Mouse (Mus musculus): ENCODE data around the gene Aqp9. TPM values are rescaled to one million over a fixed set of nuclear protein-coding genes. Genes with fewer than 3 reads are reported as not detected.

Gene Aqp9
- total and polyA plus RNA-seq, 2 experiments from 2014 or later, result 0.48 to 2.3 TPM

GRCm38 (mm10) chr9:71156447-71157035 lies 11.9 kb downstream of the Aqp9 start:
- Histone ChIP-seq H3K9ac (no peak overlapping the region), H3K4me1 (ENCODE audit: insufficient read depth) (no peaks in the 10 kb centered on the region), H3K27ac (ENCODE audit: low read depth, low read length) (no peak overlapping the region), H3K36me3 (ENCODE audit: insufficient read depth) (no peaks in the 10 kb centered on the region), H3K27me3 (ENCODE audit: insufficient read depth, low read length) (no peaks in the 10 kb centered on the region), H3K9me3 (ENCODE audit: low read length) (no peaks in the 10 kb centered on the region), H3K4me3 (ENCODE audit: low read depth, low read length) (no peak overlapping the region), H3K4me2 (ENCODE audit: low read depth) (no peak overlapping the region)
- 83% methylated on average over 9 of the region's 9 CpGs for WGBS
- DNase-seq, result no peak
- TF ChIP-seq CTCF (IDR thresholded peaks at IDR 0.05; ENCODE audit: low read depth), result no peak
- ATAC-seq, result no peak

- Histone ChIP-seq H3K27ac (ENCODE audit: low read depth, low read length) (no peak overlapping the region), H3K9ac (no peak overlapping the region), H3K4me2 (ENCODE audit: low read depth) (no peak overlapping the region), H3K36me3 (ENCODE audit: insufficient read depth) (no peaks in the 10 kb centered on the region), H3K27me3 (ENCODE audit: insufficient read depth, low read length) (no peaks in the 10 kb centered on the region), H3K4me1 (ENCODE audit: insufficient read depth) (no peaks in the 10 kb centered on the region), H3K4me3 (ENCODE audit: low read depth, low read length) (no peak overlapping the region), H3K9me3 (ENCODE audit: low read length) (no peaks in the 10 kb centered on the region)
- WGBS, result 89% methylated on average over 7 of the region's 7 CpGs
- ATAC-seq (no peak), DNase-seq (no peak)
- TF ChIP-seq CTCF (IDR thresholded peaks at IDR 0.05; ENCODE audit: low read depth), result no peak
These were observed 13.0 kb downstream of the Aqp9 start for GRCm38 (mm10) chr9:71155399-71156005.

GRCm38 (mm10) chr9:71151386-71151785 lies 17.1 kb downstream of the Aqp9 start:
- H3K27me3 ChIP-seq (ENCODE audit: insufficient read depth, low read length), result no peaks in the 10 kb centered on the region
- no peaks in the 10 kb centered on the region for H3K9me3 ChIP-seq (ENCODE audit: low read length)
- H3K36me3 ChIP-seq (ENCODE audit: insufficient read depth), result no peaks in the 10 kb centered on the region
- TF ChIP-seq CTCF (IDR thresholded peaks at IDR 0.05; ENCODE audit: low read depth), result no peak
- H3K9ac ChIP-seq, result no peak overlapping the region
- ATAC-seq (no peak), DNase-seq (no peak)
- WGBS, result 39% methylated on average over 6 of the region's 6 CpGs
- H3K4me1 ChIP-seq (ENCODE audit: insufficient read depth), result no peaks in the 10 kb centered on the region
- H3K27ac ChIP-seq (ENCODE audit: low read depth, low read length), result no peak overlapping the region
- no peak overlapping the region for H3K4me3 ChIP-seq (ENCODE audit: low read depth, low read length)
- H3K4me2 ChIP-seq (ENCODE audit: low read depth), result no peak overlapping the region

- no peak for ATAC-seq
These were observed 18.3 kb downstream of the Aqp9 start for GRCm38 (mm10) chr9:71150175-71150574.

GRCm38 (mm10) chr9:71148890-71149289 lies 19.6 kb downstream of the Aqp9 start:
- no peak for TF ChIP-seq CTCF (IDR thresholded peaks at IDR 0.05; ENCODE audit: low read depth)
- Histone ChIP-seq H3K4me1 (ENCODE audit: insufficient read depth) (no peaks in the 10 kb centered on the region), H3K9ac (no peak overlapping the region), H3K36me3 (ENCODE audit: insufficient read depth) (no peaks in the 10 kb centered on the region), H3K27ac (ENCODE audit: low read depth, low read length) (no peak overlapping the region), H3K4me3 (ENCODE audit: low read depth, low read length) (no peak overlapping the region), H3K4me2 (ENCODE audit: low read depth) (no peak overlapping the region), H3K27me3 (ENCODE audit: insufficient read depth, low read length) (no peaks in the 10 kb centered on the region), H3K9me3 (ENCODE audit: low read length) (no peaks in the 10 kb centered on the region)
- DNase-seq (no peak), ATAC-seq (no peak)

More at GRCm38 (mm10) chr9:71150175-71150574, 18.3 kb downstream of the Aqp9 start:
- Histone ChIP-seq H3K9ac (no peak overlapping the region), H3K4me1 (ENCODE audit: insufficient read depth) (no peaks in the 10 kb centered on the region), H3K27ac (ENCODE audit: low read depth, low read length) (no peak overlapping the region), H3K4me3 (ENCODE audit: low read depth, low read length) (no peak overlapping the region), H3K9me3 (ENCODE audit: low read length) (no peaks in the 10 kb centered on the region), H3K36me3 (ENCODE audit: insufficient read depth) (no peaks in the 10 kb centered on the region), H3K4me2 (ENCODE audit: low read depth) (no peak overlapping the region), H3K27me3 (ENCODE audit: insufficient read depth, low read length) (no peaks in the 10 kb centered on the region)
- no peak for TF ChIP-seq CTCF (IDR thresholded peaks at IDR 0.05; ENCODE audit: low read depth)
- DNase-seq, result no peak
- WGBS, result 86% methylated on average over 4 of the region's 4 CpGs

DNA sequence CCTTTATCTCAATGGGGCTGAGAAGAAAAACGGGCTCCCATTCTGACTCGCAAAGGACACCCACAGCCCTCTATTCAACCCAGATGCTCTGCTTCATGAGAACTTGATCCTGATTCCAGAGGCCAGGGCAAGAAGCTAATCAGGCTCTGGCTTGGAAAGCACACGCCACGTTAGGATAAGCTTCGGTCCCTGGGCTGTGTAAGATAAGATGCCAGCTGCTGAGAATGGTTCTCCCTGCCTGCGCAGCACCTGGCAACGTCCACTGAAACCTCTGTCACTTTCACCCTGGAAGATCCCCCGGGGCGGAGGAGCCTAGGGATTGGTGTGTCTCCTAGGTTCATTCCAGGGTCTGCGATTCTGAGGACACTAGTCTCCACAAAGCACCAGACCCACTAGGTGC lies 22.3 kb downstream of the Aqp9 start:
- Histone ChIP-seq H3K9me3 (ENCODE audit: low read length) (no peaks in the 10 kb centered on the region), H3K36me3 (ENCODE audit: insufficient read depth) (no peaks in the 10 kb centered on the region), H3K27me3 (ENCODE audit: insufficient read depth, low read length) (no peaks in the 10 kb centered on the region), H3K4me3 (ENCODE audit: low read depth, low read length) (no peak overlapping the region), H3K9ac (no peak overlapping the region), H3K4me1 (ENCODE audit: insufficient read depth) (no peaks in the 10 kb centered on the region), H3K4me2 (ENCODE audit: low read depth) (no peak overlapping the region), H3K27ac (ENCODE audit: low read depth, low read length) (no peak overlapping the region)
- ATAC-seq (no peak), DNase-seq (no peak)
- WGBS, result 86% methylated on average over 10 of the region's 10 CpGs
- TF ChIP-seq CTCF (IDR thresholded peaks at IDR 0.05; ENCODE audit: low read depth), result no peak

DNA sequence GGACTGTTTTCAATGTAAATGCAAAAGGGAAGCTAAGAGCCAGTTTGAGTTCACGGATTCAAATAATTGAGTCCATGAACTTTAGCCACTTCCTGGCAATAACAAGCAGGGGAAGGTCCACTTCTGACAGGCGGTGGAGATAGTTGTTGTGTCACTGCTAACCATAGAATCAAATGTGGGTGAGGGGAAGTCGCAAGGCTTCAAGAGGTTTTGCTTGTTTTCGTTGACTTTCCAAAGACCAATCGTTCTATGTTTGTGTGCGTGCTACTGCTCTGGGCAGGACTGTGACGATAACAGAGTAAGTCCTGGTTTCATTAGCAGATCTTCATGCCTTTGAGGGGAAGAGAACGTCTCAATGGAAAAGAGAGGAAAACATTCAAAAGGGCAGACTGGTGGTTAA lies 28.3 kb downstream of the Aqp9 start:
- TF ChIP-seq CTCF (IDR thresholded peaks at IDR 0.05; ENCODE audit: low read depth), result no peak
- 86% methylated on average over 8 of the region's 8 CpGs for WGBS
- ATAC-seq, result no peak
- no peaks in the 10 kb centered on the region for H3K36me3 ChIP-seq (ENCODE audit: insufficient read depth)
- H3K4me2 ChIP-seq (ENCODE audit: low read depth), result no peak overlapping the region
- no peak overlapping the region for H3K27ac ChIP-seq (ENCODE audit: low read depth, low read length)
- H3K27me3 ChIP-seq (ENCODE audit: insufficient read depth, low read length), result no peaks in the 10 kb centered on the region
- no peaks in the 10 kb centered on the region for H3K9me3 ChIP-seq (ENCODE audit: low read length)
- no peak overlapping the region for H3K9ac ChIP-seq
- DNase-seq, result no peak
- no peak overlapping the region for H3K4me3 ChIP-seq (ENCODE audit: low read depth, low read length)
- no peaks in the 10 kb centered on the region for H3K4me1 ChIP-seq (ENCODE audit: insufficient read depth)
